Mouse (Mus musculus) liver, adult 2 months (tissue): ENCODE measurements at regions not wholly inside any gene's neighbourhood (a gene's known extent, or its start where the extent isn't known, plus 50 kb on each side); places are given as distances from the start of the nearest gene placed in this dataset.

Source experiments
- DNase-seq: peaks from one replicate; pipeline ENCODE4 v3.0.0-alpha.2; 2011; ENCODE audit warnings: low read depth, low spot score; ENCODE audit errors: extremely low read depth
- H3K27ac ChIP-seq: fragments of 200-500 bp; replicated peaks from 2 replicates; pipeline ENCODE4 v1.5.1; 2012; ENCODE audit warnings: low read depth, mild to moderate bottlenecking, control low read depth, inconsistent platforms, low read length; ENCODE audit not compliant: insufficient read depth
- H3K27me3 ChIP-seq: fragments of 200-500 bp; 2 replicates; pipeline ENCODE4 v1.6.1; 2012; ENCODE audit warnings: mild to moderate bottlenecking, moderate library complexity, low read length, inconsistent platforms; ENCODE audit not compliant: control insufficient read depth, insufficient read depth
- H3K36me3 ChIP-seq: fragments of 200-500 bp; 2 replicates; pipeline ENCODE4 v1.6.1; 2012; ENCODE audit warnings: low read length, inconsistent platforms; ENCODE audit not compliant: control insufficient read depth, insufficient read depth
- H3K4me1 ChIP-seq: fragments of 200-500 bp; 2 replicates; pipeline ENCODE4 v1.6.1; 2011; ENCODE audit warnings: low read length; ENCODE audit not compliant: control insufficient read depth, insufficient read depth
- H3K4me3 ChIP-seq: fragments of 200-500 bp; 2 replicates; pipeline ENCODE4 v1.5.1; 2011; ENCODE audit warnings: low read depth, mild to moderate bottlenecking, control low read depth, low read length, moderate library complexity; ENCODE audit not compliant: insufficient read depth
- H3K79me2 ChIP-seq: fragments of 200-500 bp; 2 replicates; pipeline ENCODE4 v1.6.1; 2012; ENCODE audit warnings: inconsistent platforms, mild to moderate bottlenecking, low read length, moderate library complexity; ENCODE audit not compliant: control insufficient read depth, insufficient read depth
- H3K9ac ChIP-seq: fragments of 200-500 bp; 2 replicates; pipeline ENCODE4 v1.6.1; 2012; ENCODE audit warnings: low read depth, mild to moderate bottlenecking, control low read depth, inconsistent platforms, low read length
- CTCF ChIP-seq: fragments of 200-500 bp; IDR thresholded peaks from 2 replicates; pipeline ENCODE4 v1.5.1; 2011; ENCODE audit warnings: low read depth, low read length, control low read depth
- POLR2A ChIP-seq: fragments of 200-500 bp; IDR thresholded peaks from 2 replicates; pipeline ENCODE4 v1.6.1; 2011; ENCODE audit warnings: low read length, control low read depth; ENCODE audit not compliant: insufficient read depth; ENCODE audit errors: extremely low read depth
- WGBS: fragments of 180-500 bp; shearing (Covaris S2); methylation state at CpG from one replicate; pipeline ENCODE4 v1.1.7; 2018; 5-methylcytosine and 5-hydroxymethylcytosine counted together

DNA sequence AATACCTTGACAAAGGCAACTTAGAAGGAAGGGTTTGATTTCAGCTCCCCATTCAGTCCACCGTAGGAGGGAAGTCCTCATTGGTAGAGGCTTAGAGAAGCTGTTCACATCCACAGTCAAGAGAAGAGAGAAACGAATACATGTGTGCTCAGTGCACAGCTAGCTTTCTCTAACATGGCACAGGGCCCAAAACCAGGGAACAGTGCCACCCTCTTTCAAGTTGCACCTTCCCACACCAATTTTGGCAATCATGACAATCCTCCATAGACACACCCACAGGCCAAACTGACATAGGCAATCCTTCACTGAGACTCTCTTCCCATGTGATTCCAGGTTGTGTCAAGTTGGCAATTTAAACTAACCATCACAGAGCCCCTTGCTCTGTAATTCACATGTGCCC is 193.4 kb upstream of the Zfp462 start:
- no peak overlapping the region for H3K9ac ChIP-seq
- no peaks in the 10 kb centered on the region for H3K79me2 ChIP-seq
- H3K27ac ChIP-seq: no peak overlapping the region
- DNase-seq: no peak
- H3K4me1 ChIP-seq: no peaks in the 10 kb centered on the region
- H3K36me3 ChIP-seq: no peaks in the 10 kb centered on the region
- no peak for TF ChIP-seq CTCF
- no peak for TF ChIP-seq POLR2A
- H3K27me3 ChIP-seq: no peaks in the 10 kb centered on the region
- H3K4me3 ChIP-seq: no peak overlapping the region
- WGBS: 68% methylated on average over 2 of the region's 2 CpGs

DNA sequence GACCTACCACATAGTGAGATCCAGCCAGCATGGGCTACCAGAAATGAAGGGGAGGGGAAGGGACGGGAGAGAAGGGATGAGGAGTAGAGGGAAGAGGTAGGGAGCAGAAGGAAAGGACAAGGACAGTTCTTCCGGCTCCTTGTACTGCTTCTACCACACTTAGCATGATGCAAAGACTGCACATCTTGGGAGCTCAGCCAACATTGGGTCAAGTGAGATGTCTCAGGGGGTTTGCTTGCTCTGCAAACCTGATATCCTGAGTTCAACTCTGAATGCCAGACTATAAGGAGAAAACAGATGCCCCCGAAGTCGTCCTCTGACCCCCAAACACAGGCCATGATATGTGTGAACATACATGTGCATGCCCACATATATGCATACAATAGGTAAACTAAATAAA is 188.4 kb upstream of the Zfp462 start:
- TF ChIP-seq POLR2A (no peak), CTCF (no peak)
- no peaks in the 10 kb centered on the region for H3K27me3 ChIP-seq
- WGBS: 86% methylated on average over 4 of the region's 4 CpGs

DNA sequence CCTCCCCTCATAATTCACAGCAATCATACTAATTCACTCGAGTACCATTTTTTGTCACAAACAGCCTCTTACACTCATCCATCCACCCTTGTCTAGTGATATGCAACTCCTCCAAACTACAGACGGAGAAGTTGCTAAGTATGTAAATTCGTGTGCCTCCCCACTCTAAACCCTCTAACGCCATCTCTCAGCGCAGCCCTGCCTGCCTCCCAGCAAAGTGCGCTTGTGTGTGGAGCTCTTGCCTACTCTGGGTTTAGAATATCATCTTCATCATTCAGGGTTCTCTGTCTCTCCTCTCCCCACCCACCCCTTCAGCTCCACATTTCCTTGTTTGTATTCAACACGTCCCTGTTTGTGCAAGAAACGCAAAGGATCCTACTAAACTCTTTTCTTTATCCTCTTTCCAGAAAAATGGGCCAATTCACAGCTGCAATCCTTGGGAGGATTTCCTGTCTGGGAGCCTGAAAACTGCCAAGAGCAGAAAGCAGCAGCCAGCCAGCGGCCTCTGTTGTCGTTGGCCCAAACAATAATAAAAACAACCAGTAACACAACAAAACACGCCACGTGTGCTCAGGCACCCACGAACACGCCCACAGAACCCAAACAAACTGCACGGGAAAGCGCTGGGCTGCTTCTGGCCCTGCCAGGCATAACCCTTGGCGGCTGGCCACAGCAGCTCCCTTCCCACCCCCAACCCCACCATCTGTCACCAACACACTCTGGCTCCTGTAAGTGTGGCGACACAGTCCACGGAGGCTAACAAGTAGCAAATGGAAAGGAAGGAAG is 186.9 kb upstream of the Zfp462 start:
- Histone ChIP-seq H3K4me3 (no peak overlapping the region), H3K9ac (no peak overlapping the region), H3K27me3 (no peaks in the 10 kb centered on the region), H3K27ac (no peak overlapping the region), H3K4me1 (no peaks in the 10 kb centered on the region), H3K79me2 (no peaks in the 10 kb centered on the region), H3K36me3 (no peaks in the 10 kb centered on the region)
- DNase-seq: peak; percentile 4
- 53% methylated on average over 19 of the region's 19 CpGs for WGBS
- TF ChIP-seq CTCF (no peak), POLR2A (no peak)

More for the DNA sequence above, 188.4 kb upstream of the Zfp462 start:
- no peaks in the 10 kb centered on the region for H3K4me1 ChIP-seq
- no peak for DNase-seq
- H3K9ac ChIP-seq: no peak overlapping the region
- H3K36me3 ChIP-seq: no peaks in the 10 kb centered on the region
- no peak overlapping the region for H3K4me3 ChIP-seq
- H3K79me2 ChIP-seq: no peaks in the 10 kb centered on the region
- H3K27ac ChIP-seq: no peak overlapping the region

DNA sequence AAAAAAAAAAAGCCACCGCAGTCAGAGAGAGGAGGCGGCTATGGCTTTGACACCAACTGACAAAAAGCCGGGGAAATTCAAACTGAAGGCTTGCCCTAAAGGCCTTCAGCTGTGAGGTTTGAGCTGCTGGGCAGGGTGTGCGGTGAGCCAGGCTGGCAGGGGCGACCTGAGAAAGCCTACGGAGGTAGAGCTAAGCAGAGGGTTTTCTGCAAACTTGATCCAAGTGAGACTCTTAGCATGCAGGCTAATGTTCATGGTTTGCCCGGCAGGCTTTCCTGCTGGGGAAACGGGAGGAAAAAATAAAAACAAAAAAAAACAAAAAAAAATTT is 186.4 kb upstream of the Zfp462 start:
- Histone ChIP-seq H3K36me3 (no peaks in the 10 kb centered on the region), H3K27ac (no peak overlapping the region), H3K4me1 (no peaks in the 10 kb centered on the region), H3K27me3 (no peaks in the 10 kb centered on the region), H3K4me3 (no peak overlapping the region), H3K9ac (no peak overlapping the region), H3K79me2 (no peaks in the 10 kb centered on the region)
- TF ChIP-seq POLR2A (no peak), CTCF (no peak)
- 63% methylated on average over 8 of the region's 8 CpGs for WGBS
- no peak for DNase-seq

DNA sequence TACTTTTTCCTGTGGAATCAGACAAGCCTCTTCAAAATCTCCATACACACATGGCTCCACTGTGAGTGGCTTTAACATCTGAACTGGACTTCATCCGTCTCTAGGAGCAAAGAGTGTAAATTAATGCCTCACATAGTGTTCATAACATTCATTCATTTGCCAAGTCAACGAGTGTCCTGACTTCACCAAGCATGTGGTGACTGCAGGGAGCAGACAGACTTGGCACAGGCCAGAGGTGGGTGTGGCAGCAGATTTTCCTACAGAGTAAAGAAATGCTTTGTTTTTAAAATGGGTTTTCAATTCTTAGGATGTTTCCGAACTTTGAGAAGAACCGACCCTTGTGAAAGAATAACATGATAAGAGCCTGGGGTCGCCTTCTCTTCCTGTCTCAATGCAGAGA is 183.6 kb upstream of the Zfp462 start:
- 63% methylated on average over 5 of the region's 5 CpGs for WGBS
- no peak for DNase-seq
- H3K4me3 ChIP-seq: no peak overlapping the region
- TF ChIP-seq CTCF: no peak
- no peak for TF ChIP-seq POLR2A
- H3K27me3 ChIP-seq: no peaks in the 10 kb centered on the region
- no peak overlapping the region for H3K9ac ChIP-seq
- no peak overlapping the region for H3K27ac ChIP-seq
- H3K79me2 ChIP-seq: no peaks in the 10 kb centered on the region
- H3K4me1 ChIP-seq: no peaks in the 10 kb centered on the region
- H3K36me3 ChIP-seq: no peaks in the 10 kb centered on the region

DNA sequence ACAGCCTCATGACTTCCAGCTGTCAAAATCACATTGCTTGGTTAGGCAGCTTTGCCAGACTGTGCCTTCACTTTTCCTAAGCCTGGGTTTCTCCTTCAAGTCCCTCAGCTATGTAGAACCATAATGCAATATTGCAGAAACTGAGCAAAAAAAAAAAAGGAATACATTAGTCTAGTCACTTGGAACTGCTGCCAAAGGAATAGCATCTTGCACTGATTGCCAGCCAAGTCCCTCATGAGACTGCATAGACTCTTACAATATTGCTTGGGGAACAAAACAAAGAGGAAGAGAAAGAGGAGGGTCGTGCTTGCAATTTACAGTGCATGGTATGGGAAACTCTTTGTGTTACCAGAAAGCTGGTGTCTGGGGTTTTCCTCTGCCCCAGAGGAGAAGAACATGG is 179.8 kb upstream of the Zfp462 start:
- DNase-seq: no peak
- 52% methylated on average over 1 of the region's 1 CpGs for WGBS

More for the DNA sequence above, 179.8 kb upstream of the Zfp462 start:
- H3K27ac ChIP-seq: no peak overlapping the region
- no peaks in the 10 kb centered on the region for H3K79me2 ChIP-seq
- H3K4me3 ChIP-seq: no peak overlapping the region
- no peaks in the 10 kb centered on the region for H3K36me3 ChIP-seq
- no peaks in the 10 kb centered on the region for H3K4me1 ChIP-seq
- H3K27me3 ChIP-seq: no peaks in the 10 kb centered on the region; the same call in 1 of the 2 replicates
- no peak for TF ChIP-seq POLR2A
- no peak for TF ChIP-seq CTCF
- H3K9ac ChIP-seq: no peak overlapping the region
